Mouse (Mus musculus): ENCODE results near the gene Atp8a1. TPM values are rescaled to one million over a fixed set of nuclear protein-coding genes. Genes with fewer than 3 reads are reported as not detected.

The Atp8a1 gene
- polyA plus RNA-seq, 1 experiment from 2014 or later: 54.7 TPM

- WGBS: 25% methylated on average over 6 of the region's 6 CpGs
- DNase-seq (no peak), ATAC-seq (ENCODE audit: low FRiP score, low TSS enrichment) (no peak; the same call in 1 of the 2 replicates)
- Histone ChIP-seq H3K4me3 (replicated peaks; ENCODE audit: low read depth, low read length) (no peak overlapping the region), H3K36me3 (ENCODE audit: control insufficient read depth, insufficient read depth, low read length) (peaks cover 24% of the 10 kb centered on the region), H3K27me3 (ENCODE audit: control insufficient read depth, insufficient read depth, low read length) (peaks cover 78% of the 10 kb centered on the region), H3K4me2 (ENCODE audit: low read length) (no peak overlapping the region), H3K9ac (replicated peaks; ENCODE audit: low read length) (no peak overlapping the region), H3K4me1 (ENCODE audit: control insufficient read depth, insufficient read depth, low read length) (no peaks in the 10 kb centered on the region), H3K27ac (replicated peaks; ENCODE audit: low read depth, low read length) (no peak overlapping the region), H3K9me3 (ENCODE audit: control insufficient read depth, low read length) (no peaks in the 10 kb centered on the region)
Observed at GRCm38 (mm10) chr5:67662715-67663114, 184.5 kb downstream of the Atp8a1 start.

- Histone ChIP-seq H3K4me2 (ENCODE audit: low read length) (no peak overlapping the region), H3K9ac (replicated peaks; ENCODE audit: low read length) (no peak overlapping the region), H3K27ac (replicated peaks; ENCODE audit: low read depth, low read length) (no peak overlapping the region), H3K9me3 (ENCODE audit: control insufficient read depth, low read length) (no peaks in the 10 kb centered on the region), H3K4me3 (replicated peaks; ENCODE audit: low read depth, low read length) (no peak overlapping the region), H3K36me3 (ENCODE audit: control insufficient read depth, insufficient read depth, low read length) (0 out of 2 replicates have a peak, but pooled peaks cover 8% of the 10 kb centered on the region), H3K4me1 (ENCODE audit: control insufficient read depth, insufficient read depth, low read length) (peaks cover 18% of the 10 kb centered on the region), H3K27me3 (ENCODE audit: control insufficient read depth, insufficient read depth, low read length) (peaks cover 68% of the 10 kb centered on the region)
- 63% methylated on average over 9 of the region's 9 CpGs for WGBS
- ATAC-seq (ENCODE audit: low FRiP score, low TSS enrichment) (no peak), DNase-seq (no peak)
Observed at GRCm38 (mm10) chr5:67659864-67660263, 187.4 kb downstream of the Atp8a1 start.

GRCm38 (mm10) chr5:67656821-67657259 is 190.4 kb downstream of the Atp8a1 start:
- peaks cover 67% of the 10 kb centered on the region for H3K27me3 ChIP-seq (ENCODE audit: control insufficient read depth, insufficient read depth, low read length)
- 6% methylated on average over 13 of the region's 13 CpGs for WGBS

GRCm38 (mm10) chr5:67655696-67656519 is 191.3 kb downstream of the Atp8a1 start:
- 7% methylated on average over 14 of the region's 14 CpGs for WGBS

More at GRCm38 (mm10) chr5:67656821-67657259, 190.4 kb downstream of the Atp8a1 start:
- DNase-seq: peak; percentile 62
- Histone ChIP-seq H3K4me3 (replicated peaks; ENCODE audit: low read depth, low read length) (no peak overlapping the region), H3K27ac (replicated peaks; ENCODE audit: low read depth, low read length) (no peak overlapping the region), H3K9me3 (ENCODE audit: control insufficient read depth, low read length) (no peaks in the 10 kb centered on the region), H3K36me3 (ENCODE audit: control insufficient read depth, insufficient read depth, low read length) (0 out of 2 replicates have a peak, but pooled peaks cover 3% of the 10 kb centered on the region), H3K4me1 (ENCODE audit: control insufficient read depth, insufficient read depth, low read length) (peaks cover 18% of the 10 kb centered on the region), H3K4me2 (ENCODE audit: low read length) (peak overlapping the region; percentile 17; the same call in 1 of the 2 replicates), H3K9ac (replicated peaks; ENCODE audit: low read length) (no peak overlapping the region)
- ATAC-seq (ENCODE audit: low FRiP score, low TSS enrichment): peak; percentile 83; the same call in 1 of the 2 replicates

GRCm38 (mm10) chr5:67654572-67654971 is 192.7 kb downstream of the Atp8a1 start:
- Histone ChIP-seq H3K9ac (replicated peaks; ENCODE audit: low read length) (no peak overlapping the region), H3K27me3 (ENCODE audit: control insufficient read depth, insufficient read depth, low read length) (peaks cover 78% of the 10 kb centered on the region), H3K27ac (replicated peaks; ENCODE audit: low read depth, low read length) (no peak overlapping the region), H3K4me1 (ENCODE audit: control insufficient read depth, insufficient read depth, low read length) (peaks cover 18% of the 10 kb centered on the region), H3K9me3 (ENCODE audit: control insufficient read depth, low read length) (no peaks in the 10 kb centered on the region), H3K4me3 (replicated peaks; ENCODE audit: low read depth, low read length) (no peak overlapping the region), H3K4me2 (ENCODE audit: low read length) (no peak overlapping the region), H3K36me3 (ENCODE audit: control insufficient read depth, insufficient read depth, low read length) (peaks cover 18% of the 10 kb centered on the region)
- ATAC-seq (ENCODE audit: low FRiP score, low TSS enrichment): no peak
- 33% methylated on average over 5 of the region's 5 CpGs for WGBS
- DNase-seq: peak; percentile 31

More at GRCm38 (mm10) chr5:67655696-67656519, 191.3 kb downstream of the Atp8a1 start:
- Histone ChIP-seq H3K27me3 (ENCODE audit: control insufficient read depth, insufficient read depth, low read length) (peaks cover 67% of the 10 kb centered on the region), H3K4me3 (replicated peaks; ENCODE audit: low read depth, low read length) (no peak overlapping the region), H3K9ac (replicated peaks; ENCODE audit: low read length) (no peak overlapping the region), H3K9me3 (ENCODE audit: control insufficient read depth, low read length) (no peaks in the 10 kb centered on the region), H3K36me3 (ENCODE audit: control insufficient read depth, insufficient read depth, low read length) (peaks cover 9% of the 10 kb centered on the region; the same call in 1 of the 2 replicates), H3K4me2 (ENCODE audit: low read length) (no peak overlapping the region), H3K27ac (replicated peaks; ENCODE audit: low read depth, low read length) (no peak overlapping the region), H3K4me1 (ENCODE audit: control insufficient read depth, insufficient read depth, low read length) (peaks cover 18% of the 10 kb centered on the region)
- DNase-seq: peak; percentile 49
- no peak; the same call in 1 of the 2 replicates for ATAC-seq (ENCODE audit: low FRiP score, low TSS enrichment)

- DNase-seq (no peak), ATAC-seq (ENCODE audit: low FRiP score, low TSS enrichment) (no peak)
- Histone ChIP-seq H3K9ac (replicated peaks; ENCODE audit: low read length) (no peak overlapping the region), H3K27ac (replicated peaks; ENCODE audit: low read depth, low read length) (no peak overlapping the region), H3K4me3 (replicated peaks; ENCODE audit: low read depth, low read length) (no peak overlapping the region), H3K4me1 (ENCODE audit: control insufficient read depth, insufficient read depth, low read length) (peaks cover 18% of the 10 kb centered on the region), H3K36me3 (ENCODE audit: control insufficient read depth, insufficient read depth, low read length) (peaks cover 27% of the 10 kb centered on the region), H3K4me2 (ENCODE audit: low read length) (no peak overlapping the region), H3K27me3 (ENCODE audit: control insufficient read depth, insufficient read depth, low read length) (peaks cover 79% of the 10 kb centered on the region), H3K9me3 (ENCODE audit: control insufficient read depth, low read length) (no peaks in the 10 kb centered on the region)
- WGBS: 97% methylated on average over 3 of the region's 3 CpGs
Observed at GRCm38 (mm10) chr5:67653543-67653942, 193.7 kb downstream of the Atp8a1 start.

GRCm38 (mm10) chr5:67652468-67652867 is 194.8 kb downstream of the Atp8a1 start:
- 90% methylated on average over 4 of the region's 4 CpGs for WGBS
- H3K27me3 ChIP-seq (ENCODE audit: control insufficient read depth, insufficient read depth, low read length): peaks cover 81% of the 10 kb centered on the region
- H3K36me3 ChIP-seq (ENCODE audit: control insufficient read depth, insufficient read depth, low read length): peaks cover 36% of the 10 kb centered on the region
- H3K9me3 ChIP-seq (ENCODE audit: control insufficient read depth, low read length): no peaks in the 10 kb centered on the region
- no peak overlapping the region for H3K27ac ChIP-seq (replicated peaks; ENCODE audit: low read depth, low read length)
- H3K4me1 ChIP-seq (ENCODE audit: control insufficient read depth, insufficient read depth, low read length): peaks cover 16% of the 10 kb centered on the region
- no peak overlapping the region for H3K9ac ChIP-seq (replicated peaks; ENCODE audit: low read length)
- DNase-seq (no peak), ATAC-seq (ENCODE audit: low FRiP score, low TSS enrichment) (no peak)
- no peak overlapping the region for H3K4me2 ChIP-seq (ENCODE audit: low read length)
- H3K4me3 ChIP-seq (replicated peaks; ENCODE audit: low read depth, low read length): no peak overlapping the region

- Histone ChIP-seq H3K9ac (replicated peaks; ENCODE audit: low read length) (no peak overlapping the region), H3K9me3 (ENCODE audit: control insufficient read depth, low read length) (no peaks in the 10 kb centered on the region), H3K27me3 (ENCODE audit: control insufficient read depth, insufficient read depth, low read length) (peaks cover 88% of the 10 kb centered on the region), H3K4me3 (replicated peaks; ENCODE audit: low read depth, low read length) (no peak overlapping the region), H3K36me3 (ENCODE audit: control insufficient read depth, insufficient read depth, low read length) (peaks cover 50% of the 10 kb centered on the region), H3K4me1 (ENCODE audit: control insufficient read depth, insufficient read depth, low read length) (no peaks in the 10 kb centered on the region), H3K27ac (replicated peaks; ENCODE audit: low read depth, low read length) (no peak overlapping the region), H3K4me2 (ENCODE audit: low read length) (no peak overlapping the region)
- ATAC-seq (ENCODE audit: low FRiP score, low TSS enrichment) (no peak), DNase-seq (no peak)
- 92% methylated on average over 5 of the region's 5 CpGs for WGBS
Observed at GRCm38 (mm10) chr5:67650021-67650420, 197.2 kb downstream of the Atp8a1 start.
